Mouse (Mus musculus): ENCODE data around the gene Pspn.

GRCm38 (mm10) chr17:56969321-56969720 lies 30.5 kb downstream of the Pspn start:
- TF ChIP-seq EP300 (IDR thresholded peaks at IDR 0.05; ENCODE audit: low read depth) (no peak), CTCF (IDR thresholded peaks at IDR 0.05; ENCODE audit: low read depth) (no peak)

All from heart, postnatal 0 days (tissue).